Mouse (Mus musculus): ENCODE data around the gene Mrpl39.

- TF ChIP-seq CTCF (conservative IDR thresholded peaks at IDR 0.05; ENCODE audit: insufficient read depth, insufficient read length, low read depth, low read length) (no peak), POLR2A (IDR thresholded peaks at IDR 0.05; ENCODE audit: low read depth, low read length) (no peak)
These were observed 37.8 kb upstream of the Mrpl39 start for GRCm38 (mm10) chr16:84773268-84773861.

Measured in kidney, adult 2 months (tissue).